Mouse (Mus musculus) ZHBTc4 (cell line): Measurements from ENCODE around the gene D1Ertd622e.
"Not testable (repeated sequence)": the region's sequence is repeated elsewhere in the genome, so short reads cannot be mapped to it uniquely, and the experiment has no call there.

ENCODE experiments used
- DNase-seq: peaks from one replicate; pipeline ENCODE4 v3.0.0-alpha.2; 2011; ENCODE audit warnings: low read depth, low spot score

D1Ertd622e gene

GRCm38 (mm10) chr1:97580680-97581079 lies 81.2 kb downstream of the D1Ertd622e start:
- DNase-seq = not testable (repeated sequence)

- no peak for DNase-seq
Observed at GRCm38 (mm10) chr1:97580270-97580669, 81.6 kb downstream of the D1Ertd622e start.

- DNase-seq = no peak
Observed at GRCm38 (mm10) chr1:97578025-97578417, 83.9 kb downstream of the D1Ertd622e start.

GRCm38 (mm10) chr1:97577062-97578024 lies 84.5 kb downstream of the D1Ertd622e start:
- no peak for DNase-seq

- no peak for DNase-seq
Observed at GRCm38 (mm10) chr1:97576576-97576975, 85.3 kb downstream of the D1Ertd622e start.

- DNase-seq = no peak
Observed at GRCm38 (mm10) chr1:97570814-97571213, 91.1 kb downstream of the D1Ertd622e start.

- DNase-seq = no peak
Observed at GRCm38 (mm10) chr1:97567956-97568355, 93.9 kb downstream of the D1Ertd622e start.

GRCm38 (mm10) chr1:97564641-97565040 lies 97.2 kb downstream of the D1Ertd622e start:
- DNase-seq = no peak

GRCm38 (mm10) chr1:97562867-97563266 lies 99.0 kb downstream of the D1Ertd622e start:
- DNase-seq = no peak
